Mouse (Mus musculus) midbrain, embryonic 13.5 days (tissue): ENCODE results near the gene Clstn3. TPM values are rescaled to one million over a fixed set of nuclear protein-coding genes. Genes with fewer than 3 reads are reported as not detected.
"Not testable (repeated sequence)": the region's sequence is repeated elsewhere in the genome, so short reads cannot be mapped to it uniquely, and the experiment has no call there.

Experiments used
- ATAC-seq: fragments of 200-750 bp; cut with Nextera tagmentation; 2 replicates; pipeline ENCODE4 v1.8.0; 2017; ENCODE audit warnings: mild to moderate bottlenecking, moderate TSS enrichment, moderate library complexity
- H3K27ac ChIP-seq: fragments of 300-500 bp; sonication (generic); 2 replicates; pipeline ENCODE4 v1.5.1; 2015; ENCODE audit warnings: inconsistent platforms, mild to moderate bottlenecking, moderate library complexity
- H3K27me3 ChIP-seq: fragments of 300-500 bp; sonication (generic); 2 replicates; pipeline ENCODE4 v1.6.1; 2015; ENCODE audit warnings: mild to moderate bottlenecking, inconsistent platforms
- H3K36me3 ChIP-seq: fragments of 300-500 bp; sonication (generic); 2 replicates; pipeline ENCODE4 v1.6.1; 2015; ENCODE audit warnings: mild to moderate bottlenecking, inconsistent platforms
- H3K4me1 ChIP-seq: fragments of 300-500 bp; sonication (generic); replicated peaks from 2 replicates; pipeline ENCODE4 v1.6.1; 2015; ENCODE audit warnings: inconsistent platforms
- H3K4me2 ChIP-seq: fragments of 300-500 bp; sonication (generic); replicated peaks from 2 replicates; pipeline ENCODE4 v1.6.1; 2015; ENCODE audit warnings: moderate library complexity, mild to moderate bottlenecking, inconsistent platforms
- H3K4me3 ChIP-seq: fragments of 300-500 bp; sonication (generic); replicated peaks from 2 replicates; pipeline ENCODE4 v1.5.1; 2015; ENCODE audit warnings: mild to moderate bottlenecking, inconsistent platforms
- H3K9ac ChIP-seq: fragments of 300-500 bp; sonication (generic); replicated peaks from 2 replicates; pipeline ENCODE4 v1.6.1; 2015; ENCODE audit warnings: mild to moderate bottlenecking, inconsistent platforms
- H3K9me3 ChIP-seq: fragments of 300-500 bp; sonication (generic); 2 replicates; pipeline ENCODE4 v1.6.1; 2016; ENCODE audit warnings: mild to moderate bottlenecking, inconsistent platforms
- WGBS: fragments of 180-500 bp; shearing (Covaris S2); methylation state at CpG from one replicate; pipeline ENCODE4 v1.1.7; 2015; 5-methylcytosine and 5-hydroxymethylcytosine counted together
- polyA plus RNA-seq: library from polyadenylated mRNA; unstranded; fragments of >200 nt; fragmentation: Nextera tagmentation; extraction: Ambion mirVana; gene quantifications from 2 replicates; pipeline ENCODE4 v1.2.1, GENCODE M21; 2015

Clstn3 gene
- polyA plus RNA-seq, 1 experiment from 2014 or later, result 72.8 TPM

DNA sequence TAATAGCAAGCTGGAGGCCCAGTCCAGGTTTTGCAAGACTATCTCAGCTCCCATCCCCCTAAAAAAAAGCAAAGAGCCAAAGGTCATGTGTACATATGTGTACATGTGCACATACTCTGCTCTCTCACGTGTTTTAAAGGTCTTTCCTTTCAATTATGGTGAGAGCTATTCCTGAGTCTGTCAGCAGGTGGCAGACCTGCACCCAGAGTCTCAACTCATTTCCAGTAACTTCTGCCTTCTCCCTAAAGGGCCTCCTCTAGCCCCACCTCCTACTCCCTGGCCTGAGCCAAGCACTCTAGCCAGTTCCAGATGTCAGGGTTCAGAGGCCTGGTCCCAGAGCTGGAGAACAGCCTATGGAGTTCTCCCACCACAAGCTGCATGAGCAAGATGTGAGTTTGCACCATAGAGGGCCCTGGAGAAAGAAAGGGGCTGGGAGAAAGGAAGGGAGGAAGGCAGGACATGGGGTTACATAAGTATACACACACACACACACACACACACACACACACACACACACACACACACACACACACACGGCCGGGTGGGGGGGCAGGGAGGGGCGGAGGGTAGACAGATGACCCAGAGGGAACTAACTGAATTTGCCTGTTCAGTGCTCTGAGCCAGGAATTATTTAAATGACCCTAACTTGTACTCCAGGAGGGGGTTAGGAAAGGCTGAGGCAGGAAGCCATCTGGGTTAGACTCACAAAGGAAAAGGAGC is 28.4 kb upstream of the Clstn3 start, which contains the start of gene C1rl:
TSS of gene C1rl (plus strand) at position 272 of the 720 bp plus-strand sequence.
- no peak within 1 kb of the TSS for H3K4me2 ChIP-seq
- H3K4me3 ChIP-seq, result no peak within 1 kb of the TSS
- no peaks in the 10 kb centered on the region for H3K27me3 ChIP-seq
- H3K4me1 ChIP-seq, result no peaks in the 10 kb centered on the region
- peak; percentile 85 for ATAC-seq
- no peak within 1 kb of the TSS for H3K9ac ChIP-seq
- H3K36me3 ChIP-seq, result no peaks in the 10 kb centered on the region
- 54% methylated on average over 2 of the region's 4 CpGs for WGBS
- H3K27ac ChIP-seq, result no peak within 1 kb of the TSS
- H3K9me3 ChIP-seq, result no peaks in the 10 kb centered on the region

DNA sequence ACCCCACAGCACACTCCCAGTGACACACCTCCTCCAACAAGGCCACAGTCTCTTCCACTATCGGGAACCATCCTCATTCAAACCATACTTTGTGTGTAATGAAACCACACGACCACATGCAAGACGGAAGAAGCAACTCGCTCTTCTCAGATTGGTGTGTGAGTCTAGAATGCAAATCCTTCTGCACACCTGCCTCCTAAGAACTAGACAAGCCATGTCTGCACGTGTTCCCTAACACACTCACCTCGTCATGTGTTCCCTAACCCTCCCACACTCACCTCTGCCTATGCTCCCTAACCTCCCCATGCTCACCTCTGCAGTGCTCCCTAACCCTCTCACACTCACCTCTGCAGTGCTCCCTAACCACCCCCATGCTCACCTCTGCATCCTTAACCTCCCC is 26.8 kb upstream of the Clstn3 start:
- H3K4me1 ChIP-seq, result no peaks in the 10 kb centered on the region
- no peak for ATAC-seq
- no peak overlapping the region for H3K27ac ChIP-seq
- 89% methylated on average over 6 of the region's 6 CpGs for WGBS
- H3K27me3 ChIP-seq, result no peaks in the 10 kb centered on the region
- H3K4me3 ChIP-seq, result no peak overlapping the region
- no peak overlapping the region for H3K4me2 ChIP-seq
- H3K9ac ChIP-seq, result no peak overlapping the region
- no peaks in the 10 kb centered on the region for H3K9me3 ChIP-seq
- no peaks in the 10 kb centered on the region for H3K36me3 ChIP-seq

DNA sequence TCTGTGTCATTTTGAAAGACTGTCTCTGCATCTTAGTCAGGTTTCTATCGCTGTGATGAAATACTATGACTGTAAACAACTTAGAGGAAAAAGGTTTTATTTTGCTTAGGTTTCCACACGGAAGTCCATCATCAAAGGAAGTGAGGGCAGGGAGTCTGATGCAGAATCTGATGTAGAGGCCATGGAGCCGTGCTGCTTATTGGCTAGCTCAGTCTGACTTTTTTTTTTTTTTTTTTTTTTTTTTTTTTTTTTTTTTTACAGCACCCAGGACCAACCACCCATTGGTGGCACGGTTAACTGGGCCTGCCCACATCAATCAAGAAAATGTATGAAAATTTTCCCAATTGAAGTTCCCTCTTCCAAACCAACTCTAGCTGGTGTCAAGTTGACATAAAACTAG is 24.4 kb upstream of the Clstn3 start:
- Histone ChIP-seq H3K9me3 (no peaks in the 10 kb centered on the region), H3K27ac (no peak overlapping the region), H3K9ac (no peak overlapping the region), H3K4me1 (no peaks in the 10 kb centered on the region), H3K4me3 (no peak overlapping the region), H3K36me3 (no peaks in the 10 kb centered on the region), H3K4me2 (no peak overlapping the region), H3K27me3 (no peaks in the 10 kb centered on the region)
- 79% methylated on average over 4 of the region's 4 CpGs for WGBS
- no peak for ATAC-seq

DNA sequence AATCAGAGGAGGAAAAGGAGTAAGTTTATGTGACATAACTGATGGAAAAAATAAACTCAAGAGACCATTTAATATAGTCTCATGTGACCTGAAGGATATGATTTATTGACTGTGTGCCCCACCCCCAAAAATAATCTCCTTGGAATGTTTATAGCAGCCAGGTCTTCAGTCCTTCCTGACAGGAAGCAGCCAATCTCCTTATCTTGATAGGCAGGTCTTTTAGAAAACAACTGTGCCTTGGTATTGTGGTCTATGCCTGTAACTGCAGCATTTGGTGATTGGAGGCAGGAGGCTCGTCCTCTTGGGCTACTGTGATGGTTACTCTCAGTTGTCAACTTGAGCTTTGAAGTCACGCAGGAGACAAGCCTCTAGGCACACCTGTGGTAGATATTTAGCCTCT is 22.9 kb upstream of the Clstn3 start:
- Histone ChIP-seq H3K27me3 (no peaks in the 10 kb centered on the region), H3K36me3 (no peaks in the 10 kb centered on the region), H3K9ac (no peak overlapping the region), H3K9me3 (no peaks in the 10 kb centered on the region), H3K4me2 (no peak overlapping the region), H3K4me1 (no peaks in the 10 kb centered on the region), H3K27ac (no peak overlapping the region), H3K4me3 (no peak overlapping the region)
- ATAC-seq, result no peak
- 64% methylated on average over 2 of the region's 2 CpGs for WGBS

DNA sequence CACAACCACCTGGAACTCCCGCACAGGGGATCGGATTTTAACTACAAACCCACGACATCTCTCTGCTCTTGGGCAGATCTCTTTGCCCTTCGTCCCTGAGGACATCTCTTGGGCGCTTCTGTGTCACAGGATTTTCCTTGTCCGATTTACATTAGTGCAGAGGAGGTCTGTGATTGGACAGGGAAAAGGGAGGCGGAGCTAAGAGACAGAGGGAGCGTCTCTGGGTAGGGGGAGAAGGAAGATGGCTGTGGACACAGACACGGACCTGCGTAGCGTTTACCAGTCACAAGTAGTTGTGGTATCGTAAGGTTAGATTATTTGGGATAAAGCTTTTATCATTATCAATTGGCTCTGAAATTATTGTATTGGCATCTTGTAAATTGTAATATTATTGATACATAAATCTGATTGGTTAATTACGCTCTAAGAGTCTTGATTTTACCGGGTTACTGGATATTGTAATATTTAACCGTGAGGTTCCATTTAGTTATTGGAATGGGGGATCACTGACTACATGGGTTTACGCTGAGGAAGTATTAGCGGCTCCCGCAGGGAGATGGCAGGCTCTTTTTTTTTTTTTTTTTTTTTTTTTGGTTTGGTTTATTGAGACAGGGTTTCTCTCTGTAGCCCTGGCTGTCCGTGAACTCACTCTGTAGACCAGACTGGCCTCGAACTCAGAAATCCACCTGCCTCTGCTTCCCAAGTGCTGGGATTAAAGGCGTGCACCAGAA is 21.0 kb upstream of the Clstn3 start:
- Histone ChIP-seq H3K27ac (no peak overlapping the region), H3K27me3 (no peaks in the 10 kb centered on the region), H3K4me1 (no peaks in the 10 kb centered on the region), H3K9ac (no peak overlapping the region), H3K36me3 (no peaks in the 10 kb centered on the region), H3K9me3 (no peaks in the 10 kb centered on the region), H3K4me2 (peak overlapping the region; percentile 43), H3K4me3 (peak overlapping the region; percentile 22)
- 31% methylated on average over 21 of the region's 21 CpGs for WGBS
- peak; percentile 94 for ATAC-seq

DNA sequence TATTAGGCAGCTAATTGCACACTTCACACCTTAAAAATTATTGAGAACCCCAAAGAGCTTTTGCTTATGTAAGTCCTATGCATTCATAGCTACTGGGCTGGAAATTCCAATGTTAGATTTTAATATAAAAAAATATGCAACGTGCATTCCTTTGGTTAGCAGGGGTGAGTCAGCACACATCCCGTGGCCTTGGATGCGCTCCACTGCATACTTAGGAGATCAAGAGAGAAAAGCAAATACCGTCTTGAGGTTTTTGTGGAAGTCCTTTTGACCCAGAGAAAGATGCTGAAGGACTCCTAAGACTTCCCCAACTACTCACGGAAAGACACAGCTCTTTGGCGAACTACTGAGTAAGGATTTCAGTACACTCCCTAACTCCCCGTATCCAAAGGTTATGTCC is 20.3 kb upstream of the Clstn3 start:
- Histone ChIP-seq H3K4me2 (peak overlapping the region; percentile 43), H3K4me1 (no peaks in the 10 kb centered on the region), H3K27ac (no peak overlapping the region), H3K9me3 (no peaks in the 10 kb centered on the region), H3K4me3 (0 out of 2 replicates have a peak overlapping the region, but pooled peaks have one; percentile 22), H3K9ac (no peak overlapping the region), H3K36me3 (no peaks in the 10 kb centered on the region), H3K27me3 (no peaks in the 10 kb centered on the region)
- WGBS, result 84% methylated on average over 7 of the region's 7 CpGs
- ATAC-seq, result no peak

DNA sequence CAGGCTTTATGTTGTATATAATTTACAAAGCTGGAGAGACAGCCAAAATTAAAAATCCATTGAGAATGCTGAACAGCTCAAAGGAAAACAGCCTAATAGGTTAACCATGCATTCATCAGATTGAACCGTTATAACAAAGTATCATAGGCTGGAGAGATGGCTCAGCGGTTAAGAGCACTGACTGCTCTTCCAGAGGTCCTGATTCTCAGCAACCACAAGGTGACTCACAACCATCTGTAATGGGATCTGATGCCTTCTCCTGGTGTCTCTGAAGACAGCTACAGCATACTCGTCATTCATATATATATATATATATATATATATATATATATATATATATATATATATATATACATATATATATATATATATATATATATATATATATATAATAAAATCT is 19.2 kb upstream of the Clstn3 start:
- not testable (repeated sequence) for H3K4me2 ChIP-seq, H3K27ac ChIP-seq, H3K9me3 ChIP-seq, H3K4me1 ChIP-seq, H3K9ac ChIP-seq, ATAC-seq, H3K36me3 ChIP-seq, H3K4me3 ChIP-seq, H3K27me3 ChIP-seq
- 96% methylated on average over 3 of the region's 3 CpGs for WGBS

DNA sequence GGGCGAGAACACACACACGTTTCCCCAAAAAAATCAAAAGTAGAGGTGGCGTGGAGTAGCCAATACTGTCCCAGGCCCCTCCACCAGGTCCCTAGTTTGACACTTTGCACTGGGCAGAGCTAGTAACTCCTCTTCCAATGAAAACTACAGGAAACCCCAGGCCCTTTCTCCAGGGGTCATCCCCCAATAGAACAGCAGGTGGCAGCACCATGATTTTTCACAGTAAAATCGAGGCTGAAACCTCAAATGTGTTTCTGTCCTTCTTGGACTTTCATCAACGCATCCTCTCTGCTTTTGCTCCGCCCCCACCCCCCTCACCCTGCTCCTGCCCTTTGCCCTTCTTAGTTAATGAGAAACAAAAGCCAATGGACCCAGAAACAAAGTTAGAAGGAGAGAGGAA is 17.0 kb upstream of the Clstn3 start:
- Histone ChIP-seq H3K4me3 (no peak overlapping the region), H3K27ac (no peak overlapping the region), H3K4me2 (no peak overlapping the region), H3K27me3 (no peaks in the 10 kb centered on the region), H3K36me3 (no peaks in the 10 kb centered on the region), H3K4me1 (no peaks in the 10 kb centered on the region), H3K9ac (no peak overlapping the region), H3K9me3 (no peaks in the 10 kb centered on the region)
- 28% methylated on average over 6 of the region's 6 CpGs for WGBS
- ATAC-seq, result 0 out of 2 replicates have a peak, but pooled peaks have one; percentile 21

DNA sequence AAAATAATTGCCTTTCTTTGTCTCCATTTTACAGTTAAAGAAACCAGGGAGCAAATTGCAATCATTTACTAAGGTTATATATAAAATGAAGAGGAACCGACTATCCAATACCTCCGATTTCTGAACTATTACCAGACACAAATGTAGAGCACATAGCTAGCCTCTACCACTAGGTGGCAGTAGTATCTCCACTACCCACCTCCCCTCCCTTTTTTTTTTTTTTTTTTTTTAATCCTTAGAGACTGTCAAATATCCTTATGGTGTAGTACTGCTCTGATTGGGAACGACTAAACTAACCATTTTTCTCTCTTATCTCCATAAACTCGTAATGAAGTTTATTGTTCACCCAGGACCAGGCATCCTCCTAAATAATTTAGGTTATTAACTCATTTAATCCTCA is 15.7 kb upstream of the Clstn3 start:
- ATAC-seq, result no peak
- Histone ChIP-seq H3K4me1 (no peaks in the 10 kb centered on the region), H3K36me3 (no peaks in the 10 kb centered on the region), H3K27ac (no peak overlapping the region), H3K9me3 (no peaks in the 10 kb centered on the region), H3K4me2 (no peak overlapping the region), H3K27me3 (no peaks in the 10 kb centered on the region), H3K4me3 (no peak overlapping the region), H3K9ac (no peak overlapping the region)
- WGBS, result 61% methylated on average over 4 of the region's 4 CpGs

DNA sequence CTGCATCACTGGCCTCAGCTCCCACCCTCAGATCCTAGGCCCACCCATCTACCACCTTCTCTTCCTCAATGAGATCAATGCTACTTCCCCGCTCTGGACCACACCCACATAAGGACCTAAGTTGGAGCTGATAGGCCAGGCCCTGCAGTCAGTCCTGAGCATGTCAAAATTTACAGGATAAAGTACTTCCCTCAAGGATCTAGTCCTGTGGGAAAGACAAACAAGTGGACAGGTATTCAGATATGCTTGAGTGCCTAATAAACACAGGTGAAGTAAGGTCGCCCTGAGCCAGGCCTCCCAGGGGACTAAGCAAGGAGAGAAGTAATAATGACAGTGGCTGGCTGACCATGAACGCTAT is 15.0 kb upstream of the Clstn3 start:
- H3K4me3 ChIP-seq, result no peak overlapping the region
- no peaks in the 10 kb centered on the region for H3K27me3 ChIP-seq
- H3K36me3 ChIP-seq, result no peaks in the 10 kb centered on the region
- H3K4me1 ChIP-seq, result no peaks in the 10 kb centered on the region
- 91% methylated on average over 3 of the region's 3 CpGs for WGBS
- H3K9ac ChIP-seq, result no peak overlapping the region
- no peak overlapping the region for H3K4me2 ChIP-seq
- ATAC-seq, result 0 out of 2 replicates have a peak, but pooled peaks have one; percentile 9
- H3K9me3 ChIP-seq, result no peaks in the 10 kb centered on the region
- no peak overlapping the region for H3K27ac ChIP-seq

DNA sequence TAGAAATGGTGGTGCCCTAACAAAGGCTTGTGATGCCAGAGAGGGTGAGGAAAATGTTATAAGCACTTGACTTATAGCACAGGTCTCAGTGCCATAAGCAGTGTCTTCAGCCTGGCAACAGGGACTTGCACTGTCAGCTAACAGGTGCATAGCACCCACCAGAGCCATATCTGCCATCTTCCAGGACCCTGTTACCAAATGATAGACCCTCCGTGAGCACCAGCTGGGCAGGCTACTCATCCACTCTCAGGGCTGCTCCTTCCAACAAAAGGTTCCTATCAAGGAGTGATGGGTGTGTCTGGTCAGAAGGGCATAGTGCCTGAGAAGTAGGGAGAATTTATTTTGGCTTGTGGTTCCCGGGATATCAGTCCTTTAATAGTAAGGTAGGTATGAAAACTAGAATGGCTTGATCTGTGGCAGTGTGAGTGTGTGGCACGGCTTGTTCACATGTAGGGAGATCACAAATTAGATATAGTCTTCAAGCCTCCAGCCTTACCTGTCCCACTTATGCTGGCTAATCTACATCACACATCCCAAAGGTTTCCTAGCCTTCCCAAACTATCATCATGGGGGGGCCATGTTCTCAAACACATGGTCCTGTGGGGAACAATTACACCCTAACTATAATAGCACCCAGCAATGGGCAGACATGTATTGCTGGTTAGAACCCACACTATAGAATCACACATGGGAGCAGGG is 14.4 kb upstream of the Clstn3 start:
- H3K27ac ChIP-seq, result no peak overlapping the region
- H3K27me3 ChIP-seq, result no peaks in the 10 kb centered on the region
- H3K4me1 ChIP-seq, result no peaks in the 10 kb centered on the region
- no peak overlapping the region for H3K9ac ChIP-seq
- 85% methylated on average over 3 of the region's 3 CpGs for WGBS
- ATAC-seq, result no peak
- no peaks in the 10 kb centered on the region for H3K36me3 ChIP-seq
- no peaks in the 10 kb centered on the region for H3K9me3 ChIP-seq
- no peak overlapping the region for H3K4me3 ChIP-seq
- no peak overlapping the region for H3K4me2 ChIP-seq

DNA sequence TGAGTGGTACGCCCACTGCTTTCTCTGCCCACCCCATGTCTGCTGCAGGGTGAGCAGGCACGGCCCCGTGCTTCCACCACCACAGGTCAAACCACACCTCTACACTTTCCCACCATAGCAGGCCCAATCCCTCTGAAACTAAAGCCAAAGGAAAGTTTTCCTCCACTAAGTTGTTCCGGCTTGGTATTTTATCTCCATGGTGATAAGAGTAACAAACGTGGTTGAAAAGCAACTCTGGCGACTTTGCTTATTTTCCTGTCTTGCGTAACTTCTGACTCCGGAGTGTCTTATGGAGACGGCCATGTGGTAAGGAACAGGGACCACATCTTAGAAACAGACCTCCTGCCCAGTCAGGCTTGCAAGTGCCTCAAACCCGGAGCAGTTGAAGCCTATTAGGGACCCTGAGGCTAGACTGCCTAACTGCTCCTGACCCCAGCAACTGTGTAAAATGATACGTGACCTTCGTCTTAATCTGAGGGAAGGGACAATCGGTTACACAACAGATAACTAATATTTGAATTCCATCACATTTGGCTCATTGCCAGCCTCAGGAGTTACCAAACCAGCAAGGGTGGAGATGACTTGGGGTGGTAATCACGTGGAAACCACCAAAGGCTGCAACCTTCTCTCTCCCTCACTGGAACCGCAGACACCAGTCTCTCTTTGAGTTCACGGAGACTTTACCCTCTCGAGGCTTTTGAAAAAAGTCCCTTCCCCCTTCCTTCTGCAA is 13.5 kb upstream of the Clstn3 start:
- Histone ChIP-seq H3K4me3 (no peak overlapping the region), H3K9me3 (no peaks in the 10 kb centered on the region), H3K4me2 (no peak overlapping the region), H3K27ac (no peak overlapping the region), H3K27me3 (no peaks in the 10 kb centered on the region), H3K9ac (no peak overlapping the region), H3K36me3 (no peaks in the 10 kb centered on the region), H3K4me1 (no peaks in the 10 kb centered on the region)
- no peak for ATAC-seq
- 82% methylated on average over 17 of the region's 17 CpGs for WGBS
